Mouse (Mus musculus) thymus, postnatal 4 days (tissue): ENCODE measurements around the gene Tfap2d.

Experiments used
- DNase-seq: peaks from one replicate; pipeline ENCODE4 v3.0.0; 2021

Gene Tfap2d

DNA sequence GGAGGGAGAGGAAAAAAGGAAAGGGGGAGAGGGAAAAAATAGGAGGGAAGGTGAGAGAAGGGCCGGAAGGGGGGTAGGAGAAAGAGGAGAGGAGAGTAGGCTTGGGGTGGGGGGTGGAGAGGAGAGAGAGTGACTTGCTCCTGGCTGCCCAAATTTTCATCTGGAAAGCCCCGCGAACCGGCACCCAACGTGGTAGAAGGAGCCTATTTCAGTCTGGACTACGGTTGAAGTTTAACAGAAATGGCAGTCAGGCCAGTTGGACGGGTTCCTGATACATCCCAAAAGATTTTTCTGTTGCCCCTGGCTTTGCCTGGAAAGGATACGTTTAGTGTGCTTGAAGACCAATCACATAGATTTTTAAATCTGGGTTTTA lies 108.2 kb downstream of the Tfap2d start:
- DNase-seq: no peak

DNA sequence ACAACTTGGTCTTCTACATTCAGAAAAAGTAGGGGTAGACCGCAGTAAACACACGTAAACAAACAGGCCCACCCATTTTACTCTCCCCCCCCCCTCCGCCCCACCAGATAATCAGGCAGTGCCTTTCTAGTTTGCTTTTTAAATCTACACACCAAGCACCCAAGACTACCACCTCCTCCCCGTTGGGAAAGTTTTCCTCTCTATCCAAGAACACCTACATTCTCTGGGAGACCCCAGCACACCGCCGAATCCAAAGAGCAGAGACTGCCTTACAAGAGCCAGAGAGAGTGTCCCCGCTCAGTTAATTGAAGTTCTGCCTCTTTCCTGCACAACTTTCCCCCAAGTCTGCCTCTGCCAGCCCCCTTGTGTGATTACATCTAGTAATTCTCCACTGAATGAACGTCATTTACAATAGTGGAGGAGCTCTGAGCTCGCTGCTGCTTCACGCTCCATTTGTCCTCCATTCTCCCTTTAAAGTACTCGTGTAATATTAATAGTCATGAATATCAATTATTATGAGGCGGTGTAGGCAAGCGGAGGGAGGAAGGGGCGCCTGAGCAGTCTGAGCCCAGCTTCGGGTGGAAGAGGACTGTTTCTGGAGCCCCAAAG lies 108.8 kb downstream of the Tfap2d start:
- no peak for DNase-seq

DNA sequence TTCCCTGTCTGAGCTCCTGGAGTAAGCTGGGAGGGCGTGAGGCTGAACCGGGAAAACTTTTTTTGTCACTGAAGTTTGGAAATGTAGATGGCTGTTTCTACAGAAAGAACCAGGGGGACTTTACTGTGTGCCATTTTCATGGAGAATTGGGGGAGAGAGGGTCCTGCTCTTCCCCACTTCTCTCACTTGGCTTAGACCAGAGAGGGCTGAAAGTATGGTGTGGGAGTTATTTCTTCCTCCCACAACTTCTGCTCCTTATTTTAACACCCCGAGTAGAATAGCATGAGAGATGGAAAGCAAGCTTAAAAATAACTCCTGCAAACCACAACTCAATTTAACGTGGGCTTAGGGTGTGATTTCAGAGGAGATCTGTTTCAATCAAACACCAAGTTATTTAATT lies 109.9 kb downstream of the Tfap2d start:
- no peak for DNase-seq

DNA sequence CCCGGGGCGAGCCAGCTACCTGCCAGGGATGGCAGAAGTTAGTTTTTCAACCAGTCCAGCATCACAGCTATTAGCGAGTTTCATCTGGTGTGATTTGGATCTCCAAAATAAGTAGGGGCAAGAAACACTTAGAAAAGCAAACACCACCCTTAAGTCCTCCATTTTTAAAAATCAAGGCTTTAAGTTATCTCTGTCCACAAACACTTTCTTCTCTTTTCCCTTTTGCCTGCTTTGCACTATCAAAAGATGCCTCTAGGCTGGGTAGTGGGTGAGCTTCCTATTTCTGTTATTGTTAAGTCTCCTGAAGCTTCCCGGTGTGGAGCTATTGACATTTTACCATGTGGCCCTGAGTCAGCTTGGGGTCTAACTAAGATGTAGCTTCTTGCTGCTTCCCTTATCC lies 110.3 kb downstream of the Tfap2d start:
- DNase-seq: no peak

DNA sequence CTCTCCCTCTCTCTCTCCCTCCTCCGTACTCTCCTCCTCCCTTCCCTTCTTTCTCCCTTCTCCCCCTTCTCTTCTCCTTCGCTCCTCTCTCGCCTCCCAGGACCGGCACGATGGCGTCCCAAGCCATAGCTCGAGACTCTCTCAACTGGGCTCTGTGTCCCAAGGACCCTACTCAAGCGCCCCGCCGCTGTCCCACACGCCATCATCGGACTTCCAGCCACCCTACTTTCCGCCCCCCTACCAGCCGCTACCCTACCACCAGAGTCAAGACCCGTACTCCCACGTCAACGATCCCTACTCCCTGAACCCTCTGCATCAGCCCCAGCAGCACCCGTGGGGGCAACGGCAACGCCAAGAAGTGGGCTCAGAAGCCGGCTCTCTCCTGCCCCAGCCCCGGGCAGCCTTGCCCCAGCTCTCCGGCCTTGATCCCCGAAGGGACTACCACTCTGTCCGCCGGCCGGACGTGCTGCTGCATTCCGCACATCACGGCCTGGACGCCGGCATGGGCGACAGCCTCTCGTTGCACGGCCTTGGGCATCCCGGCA lies 111.1 kb downstream of the Tfap2d start:
- DNase-seq: no peak
